Mouse (Mus musculus) MEL (cell line): Measurements from ENCODE around the gene Alas2. TPM values are rescaled to one million over a fixed set of nuclear protein-coding genes. Genes with fewer than 3 reads are reported as not detected.
A peak's percentile ranks its signal among the peaks of the same experiment; 100 is the strongest.

Experiments used
- DNase-seq: peaks from one replicate; pipeline ENCODE4 v3.0.0; 2011; ENCODE audit warnings: low read depth, low spot score
- H3K27ac ChIP-seq: 2 replicates; pipeline ENCODE4 v1.5.1; 2012; ENCODE audit warnings: low read depth, mild to moderate bottlenecking, control low read depth, low read length, moderate library complexity; ENCODE audit not compliant: control insufficient read depth
- H3K27me3 ChIP-seq, 2 experiments: fragments of 150-350 bp in 1 of 2; sonication (generic) in 1 of 2; 2 replicates each; pipeline ENCODE4 v1.6.1; 2012; ENCODE audit warnings: low read length in 2 of 2, mild to moderate bottlenecking in 2 of 2, improper control_type of control experiment in 1 of 2, moderate library complexity in 1 of 2; ENCODE audit not compliant: insufficient read depth in 2 of 2, control insufficient read depth in 1 of 2
- H3K36me3 ChIP-seq, 2 experiments: 2 replicates each; pipeline ENCODE4 v1.6.1; 2012 to 2014; ENCODE audit warnings: low read length in 2 of 2, improper control_type of control experiment in 1 of 2, inconsistent platforms in 1 of 2, mild to moderate bottlenecking in 1 of 2; ENCODE audit not compliant: insufficient read depth in 2 of 2, control insufficient read depth in 1 of 2
- H3K4me1 ChIP-seq, 2 experiments: fragments of 150-350 bp in 1 of 2; sonication (generic) in 1 of 2; 2 replicates each; pipeline ENCODE4 v1.6.1; 2012; ENCODE audit warnings: low read length in 2 of 2, improper control_type of control experiment in 1 of 2, mild to moderate bottlenecking in 1 of 2; ENCODE audit not compliant: insufficient read depth in 2 of 2, control insufficient read depth in 1 of 2
- H3K4me3 ChIP-seq, 2 experiments: fragments of 150-350 bp in 1 of 2; sonication (generic) in 1 of 2; 2 replicates each; pipeline ENCODE4 v1.5.1; 2012; ENCODE audit warnings: low read depth in 2 of 2, low read length in 2 of 2, mild to moderate bottlenecking in 2 of 2, moderate library complexity in 2 of 2, control low read depth in 1 of 2, improper control_type of control experiment in 1 of 2; ENCODE audit not compliant: control insufficient read depth in 1 of 2, insufficient read depth in 1 of 2
- H3K79me2 ChIP-seq: 2 replicates; pipeline ENCODE4 v1.6.1; 2012; ENCODE audit warnings: mild to moderate bottlenecking, low read length, moderate library complexity; ENCODE audit not compliant: control insufficient read depth, poor library complexity, insufficient read depth
- H3K9ac ChIP-seq: 2 replicates; pipeline ENCODE4 v1.6.1; 2012; ENCODE audit warnings: low read depth, mild to moderate bottlenecking, control low read depth, low read length, moderate library complexity; ENCODE audit not compliant: control insufficient read depth, poor library complexity, severe bottlenecking
- H3K9me3 ChIP-seq: fragments of 150-350 bp; sonication (generic); replicated peaks from 2 replicates; pipeline ENCODE4 v1.6.1; 2012; ENCODE audit warnings: mild to moderate bottlenecking, low read length, improper control_type of control experiment, moderate library complexity; ENCODE audit not compliant: insufficient read depth
- BHLHE40 ChIP-seq: IDR thresholded peaks from 2 replicates; pipeline ENCODE4 v1.6.1; 2012; ENCODE audit warnings: low read depth, mild to moderate bottlenecking, inconsistent platforms, low read length, improper control_type of control experiment, borderline replicate concordance
- CHD1 ChIP-seq: IDR thresholded peaks from 2 replicates; pipeline ENCODE4 v1.6.1; 2012; ENCODE audit warnings: low read depth, mild to moderate bottlenecking, inconsistent platforms, low read length, improper control_type of control experiment
- CHD2 ChIP-seq: IDR thresholded peaks from 2 replicates; pipeline ENCODE4 v1.6.1; 2011; ENCODE audit warnings: low read length, improper control_type of control experiment
- CTCF ChIP-seq, 3 experiments: IDR thresholded peaks in 2 of 3; conservative IDR thresholded peaks in 1 of 3; 2 replicates each; pipeline ENCODE4 v1.5.1; 2011 to 2012; ENCODE audit warnings: low read length in 3 of 3, low read depth in 2 of 3, mild to moderate bottlenecking in 2 of 3, improper control_type of control experiment in 1 of 3, inconsistent platforms in 1 of 3, mixed read lengths in 1 of 3, moderate library complexity in 1 of 3; ENCODE audit not compliant: control insufficient read depth in 1 of 3, insufficient read depth in 1 of 3, poor library complexity in 1 of 3, severe bottlenecking in 1 of 3
- ELF1 ChIP-seq: IDR thresholded peaks from 2 replicates; pipeline ENCODE4 v1.6.1; 2014; ENCODE audit warnings: low read depth, mild to moderate bottlenecking, inconsistent platforms, low read length, improper control_type of control experiment, moderate library complexity
- EP300 ChIP-seq, 2 experiments: IDR thresholded peaks; 2 replicates each; pipeline ENCODE4 v1.6.1; 2011; ENCODE audit warnings: improper control_type of control experiment in 2 of 2, low read length in 2 of 2, low read depth in 1 of 2, mild to moderate bottlenecking in 1 of 2
- ETS1 ChIP-seq: IDR thresholded peaks from 2 replicates; pipeline ENCODE4 v1.6.1; 2012; ENCODE audit warnings: low read depth, mild to moderate bottlenecking, inconsistent platforms, low read length, improper control_type of control experiment, moderate library complexity
- GATA1 ChIP-seq: IDR thresholded peaks from 2 replicates; pipeline ENCODE4 v1.6.1; 2011; ENCODE audit warnings: low read depth, low read length, improper control_type of control experiment
- HCFC1 ChIP-seq: IDR thresholded peaks from 2 replicates; pipeline ENCODE4 v1.6.1; 2012; ENCODE audit warnings: low read depth, mild to moderate bottlenecking, inconsistent platforms, low read length, improper control_type of control experiment, moderate library complexity
- JUND ChIP-seq: IDR thresholded peaks from 2 replicates; pipeline ENCODE4 v1.6.1; 2011; ENCODE audit warnings: low read depth, mild to moderate bottlenecking, improper control_type of control experiment, low read length
- MAX ChIP-seq: IDR thresholded peaks from 2 replicates; pipeline ENCODE4 v1.6.1; 2011; ENCODE audit warnings: low read length, improper control_type of control experiment
- MEF2A ChIP-seq: IDR thresholded peaks from 2 replicates; pipeline ENCODE4 v1.6.1; 2014; ENCODE audit warnings: low read depth, mild to moderate bottlenecking, inconsistent platforms, low read length, improper control_type of control experiment; ENCODE audit not compliant: poor library complexity, insufficient replicate concordance, severe bottlenecking; ENCODE audit errors: extremely low read depth
- MYC ChIP-seq: IDR thresholded peaks from 2 replicates; pipeline ENCODE4 v1.6.1; 2011; ENCODE audit warnings: low read depth, mild to moderate bottlenecking, low read length, improper control_type of control experiment, moderate library complexity
- NELFE ChIP-seq: IDR thresholded peaks from 2 replicates; pipeline ENCODE4 v1.6.1; 2011; ENCODE audit warnings: low read depth, low read length, improper control_type of control experiment
- NRF1 ChIP-seq: IDR thresholded peaks from 2 replicates; pipeline ENCODE4 v1.6.1; 2014; ENCODE audit warnings: low read depth, mild to moderate bottlenecking, inconsistent platforms, low read length, improper control_type of control experiment, moderate library complexity; ENCODE audit not compliant: poor library complexity, insufficient read depth, severe bottlenecking
- POLR2AphosphoS2 ChIP-seq: IDR thresholded peaks from 2 replicates; pipeline ENCODE4 v1.6.1; 2011; ENCODE audit warnings: low read length, improper control_type of control experiment
- POLR2AphosphoS5 ChIP-seq: IDR thresholded peaks from 2 replicates; pipeline ENCODE4 v1.6.1; 2012; ENCODE audit warnings: low read depth, borderline replicate concordance, mild to moderate bottlenecking, inconsistent platforms, low read length, moderate library complexity, mixed read lengths
- RCOR1 ChIP-seq: IDR thresholded peaks from 2 replicates; pipeline ENCODE4 v1.6.1; 2012; ENCODE audit warnings: low read depth, mild to moderate bottlenecking, inconsistent platforms, low read length, improper control_type of control experiment
- SIN3A ChIP-seq: IDR thresholded peaks from 2 replicates; pipeline ENCODE4 v1.6.1; 2012; ENCODE audit warnings: low read length, improper control_type of control experiment, inconsistent platforms
- TAL1 ChIP-seq: IDR thresholded peaks from 2 replicates; pipeline ENCODE4 v1.6.1; 2012; ENCODE audit warnings: mild to moderate bottlenecking, inconsistent platforms, low read length, moderate library complexity, mixed read lengths
- TBP ChIP-seq: IDR thresholded peaks from 2 replicates; pipeline ENCODE4 v1.8.0; 2011; ENCODE audit warnings: low read depth, low read length, improper control_type of control experiment
- TCF12 ChIP-seq: IDR thresholded peaks from 2 replicates; pipeline ENCODE4 v1.6.1; 2014; ENCODE audit warnings: low read depth, mild to moderate bottlenecking, inconsistent platforms, low read length, improper control_type of control experiment, moderate library complexity
- UBTF ChIP-seq: IDR thresholded peaks from 2 replicates; pipeline ENCODE4 v1.6.1; 2012; ENCODE audit warnings: low read depth, mild to moderate bottlenecking, inconsistent platforms, low read length, improper control_type of control experiment, moderate library complexity, borderline replicate concordance; ENCODE audit not compliant: insufficient read depth
- USF1 ChIP-seq: IDR thresholded peaks from 2 replicates; pipeline ENCODE4 v1.6.1; 2014; ENCODE audit warnings: low read depth, mild to moderate bottlenecking, inconsistent platforms, low read length, improper control_type of control experiment, moderate library complexity
- USF2 ChIP-seq, 2 experiments: IDR thresholded peaks; 2 replicates each; pipeline ENCODE4 v1.6.1; 2011 to 2012; ENCODE audit warnings: improper control_type of control experiment in 2 of 2, low read length in 2 of 2, borderline replicate concordance in 1 of 2, inconsistent platforms in 1 of 2, low read depth in 1 of 2, mild to moderate bottlenecking in 1 of 2; ENCODE audit not compliant: insufficient read depth in 1 of 2
- ZMIZ1 ChIP-seq: IDR thresholded peaks from 2 replicates; pipeline ENCODE4 v1.6.1; 2012; ENCODE audit warnings: low read depth, mild to moderate bottlenecking, inconsistent platforms, low read length, improper control_type of control experiment, moderate library complexity
- ZNF384 ChIP-seq: IDR thresholded peaks from 2 replicates; pipeline ENCODE4 v1.6.1; 2012; ENCODE audit warnings: low read depth, mild to moderate bottlenecking, inconsistent platforms, low read length, improper control_type of control experiment
- polyA plus RNA-seq, 2 experiments: library from polyadenylated mRNA; stranded (reverse) in 1 of 2; unstranded in 1 of 2; fragments of >175 nt in 1 of 2; fragments of >200 nt in 1 of 2; gene quantifications; 2 replicates each; pipeline versions ENCODE4 v1.2.1 to v1.2.4; 2012; ENCODE audit warnings: low replicate concordance in 2 of 2, low read depth in 1 of 2; ENCODE audit not compliant: insufficient read length in 2 of 2, insufficient read depth in 1 of 2, missing spikeins in 1 of 2
- total RNA-seq: library from RNA; depleted of rRNA; stranded (reverse); fragments of 300-350 nt; gene quantifications from 2 replicates; pipeline ENCODE4 v1.2.3, GENCODE M21; 2012

Gene Alas2
- total and polyA plus RNA-seq, 3 experiments: 35.6 to 79.1 TPM; not detected in 1

- TF ChIP-seq EP300 (IDR thresholded peaks at IDR 0.05; ENCODE audit: low read depth in 1 of 2, low read length in 2 of 2): peak; percentile 90 to 91
- TF ChIP-seq, all 39 proteins: peak for 12
Measured at GRCm38 (mm10) chrX:150540111-150540510, 7.1 kb upstream of the Alas2 start (continued).

GRCm38 (mm10) chrX:150541684-150542083, 5.5 kb upstream of the Alas2 start:
- peak; percentile 51 for DNase-seq
- Histone ChIP-seq H3K4me1 (peaks cover 11 to 15% of the 10 kb centered on the region in 2 experiments), H3K9me3 (no peaks in the 10 kb centered on the region), H3K27ac (no peak overlapping the region; the same call in 1 of the 2 replicates), H3K79me2 (no peaks in the 10 kb centered on the region), H3K4me3 (no peak overlapping the region), H3K27me3 (no peaks in the 10 kb centered on the region), H3K9ac (no peak overlapping the region), H3K36me3 (peaks cover 0 to 32% of the 10 kb centered on the region in 2 experiments; a peak in 3 of 4 replicates)
- TF ChIP-seq RCOR1 (peak; percentile 47; the same call in 1 of the 2 replicates), MYC (no peak), POLR2AphosphoS5 (no peak), GATA1 (0 out of 2 replicates have a peak, but pooled peaks have one; percentile 29), JUND (no peak), ZMIZ1 (no peak), HCFC1 (no peak), EP300 (IDR thresholded peaks at IDR 0.05; ENCODE audit: low read depth in 1 of 2, low read length in 2 of 2) (peak in 1 of 2 experiments; percentile 52; a peak in 3 of 4 replicates), POLR2AphosphoS2 (no peak), UBTF (no peak), TAL1 (peak; percentile 46; the same call in 1 of the 2 replicates), ETS1 (no peak), SIN3A (no peak)

- Histone ChIP-seq H3K36me3 (peaks cover 0 to 70% of the 10 kb centered on the region in 2 experiments; a peak in 3 of 4 replicates), H3K9ac (no peak overlapping the region), H3K27me3 (no peaks in the 10 kb centered on the region), H3K9me3 (no peaks in the 10 kb centered on the region), H3K4me3 (no peak overlapping the region), H3K27ac (peak overlapping the region; percentile 100), H3K79me2 (no peaks in the 10 kb centered on the region), H3K4me1 (peaks cover 34 to 44% of the 10 kb centered on the region in 2 experiments)
- peak; percentile 94 for DNase-seq
- TF ChIP-seq TBP (0 out of 2 replicates have a peak, but pooled peaks have one; percentile 17), HCFC1 (no peak), MEF2A (no peak), CHD2 (no peak; the same call in 1 of the 2 replicates), TCF12 (peak; percentile 99), JUND (no peak), POLR2AphosphoS5 (no peak), ELF1 (no peak; the same call in 1 of the 2 replicates), MAX (no peak), CHD1 (no peak), NRF1 (0 out of 2 replicates have a peak, but pooled peaks have one; percentile 13), ZNF384 (no peak), USF2 (IDR thresholded peaks at IDR 0.05; ENCODE audit: borderline replicate concordance in 1 of 2, insufficient read depth in 1 of 2, low read depth in 1 of 2, low read length in 2 of 2) (no peak), RCOR1 (peak; percentile 92), EP300 (IDR thresholded peaks at IDR 0.05; ENCODE audit: low read depth in 1 of 2, low read length in 2 of 2) (peak; percentile 98), USF1 (no peak), BHLHE40 (no peak; the same call in 1 of the 2 replicates), POLR2AphosphoS2 (no peak), TAL1 (peak; percentile 100), GATA1 (peak; percentile 98), CTCF (IDR thresholded peaks at IDR 0.05 in 2 of 3, conservative IDR thresholded peaks at IDR 0.05 in 1 of 3; ENCODE audit: control insufficient read depth in 1 of 3, insufficient read depth in 1 of 3, low read depth in 2 of 3, low read length in 3 of 3, poor library complexity in 1 of 3, severe bottlenecking in 1 of 3) (no peak), NELFE (no peak)
Measured at GRCm38 (mm10) chrX:150549639-150550038, 2.5 kb downstream of the Alas2 start.
